Mouse (Mus musculus) gastrocnemius, postnatal 10 days (tissue): ENCODE results near the gene Rad17. TPM values are rescaled to one million over a fixed set of nuclear protein-coding genes. Genes with fewer than 3 reads are reported as not detected.

ENCODE experiments used
- DNase-seq: peaks from one replicate; pipeline ENCODE4 v3.0.0; 2021; ENCODE audit warnings: mixed read lengths
- total RNA-seq, 2 experiments: library from RNA; stranded (reverse); gene quantifications; 2 replicates each; pipeline ENCODE4 v1.2.3; 2021

The Rad17 gene
- total RNA-seq, 2 experiments from 2014 or later, result 11.0 to 11.7 TPM

DNA sequence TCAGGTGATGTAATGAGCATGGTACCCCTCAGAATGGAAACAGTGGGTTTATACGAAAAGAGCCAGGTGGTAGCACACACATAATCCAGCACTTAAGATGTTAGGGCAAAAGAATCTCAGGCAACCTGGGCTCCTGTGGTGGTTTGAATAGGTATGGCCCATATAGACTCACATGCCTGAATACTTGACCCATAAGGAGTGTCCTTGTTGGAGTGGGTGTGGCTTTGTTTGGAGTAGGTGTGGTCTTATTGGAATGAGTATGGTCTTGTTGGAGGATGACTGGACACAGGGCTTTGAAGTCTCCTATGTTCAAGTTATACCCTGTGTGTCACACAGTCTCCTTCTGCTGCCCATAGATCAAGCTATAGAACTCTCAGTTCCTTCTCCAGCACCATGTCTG lies 82.5 kb downstream of the Rad17 start:
- DNase-seq, result no peak

Other genes starting within 250 kb of the Rad17 start
- gene Naip1, start 198.2 kb downstream of the Rad17 start, total RNA-seq, result not detected
- gene Gtf2h2, start 158.5 kb downstream of the Rad17 start, total RNA-seq, result 10 to 100 TPM; 25.9 to 30.0 TPM
- under 1 TPM; 0.54 to 0.78 TPM for gene Ocln, start 98.3 kb downstream of the Rad17 start, total RNA-seq
- gene Marveld2, start 34.1 kb downstream of the Rad17 start, total RNA-seq, result 1 to 10 TPM; 1.2 TPM
- gene Ak6, start 72 bp downstream of the Rad17 start, total RNA-seq, result 10 to 100 TPM; 66.7 to 71.5 TPM
- 10 to 100 TPM; 10.8 to 12.9 TPM for gene Taf9, start 528 bp upstream of the Rad17 start, total RNA-seq
- gene Ccdc125, start 18.7 kb upstream of the Rad17 start, total RNA-seq, result 1 to 10 TPM in 1 of 2 experiments, under 1 TPM in 1; 0.94 to 1.4 TPM
- 10 to 100 TPM; 20.4 to 26.9 TPM for gene Cdk7, start 79.9 kb upstream of the Rad17 start, total RNA-seq
- gene Mrps36, start 93.6 kb upstream of the Rad17 start, total RNA-seq, result 100 to 1,000 TPM; 123 to 131 TPM
- gene Cenph, start 124.8 kb upstream of the Rad17 start, total RNA-seq, result 1 to 10 TPM; 2.3 to 3.3 TPM
- gene Ccnb1, start 135.5 kb upstream of the Rad17 start, total RNA-seq, result 10 to 100 TPM; 10.4 to 13.0 TPM
- 10 to 100 TPM; 19.1 to 23.5 TPM for gene Slc30a5, start 182.4 kb upstream of the Rad17 start, total RNA-seq